Mouse (Mus musculus) urinary bladder, postnatal 10 days (tissue): ENCODE results near the gene Fas.

Experiments
- DNase-seq: peaks from one replicate; pipeline ENCODE4 v3.0.0; 2022; ENCODE audit warnings: low spot score

The Fas gene

GRCm38 (mm10) chr19:34369551-34369950, 79.1 kb downstream of the Fas start:
- no peak for DNase-seq

- no peak for DNase-seq
These were observed 79.9 kb downstream of the Fas start for GRCm38 (mm10) chr19:34370397-34370796.
